Mouse (Mus musculus) myocyte (in vitro differentiated cells): ENCODE results near the gene Otop2.
A peak's percentile ranks its signal among the peaks of the same experiment; 100 is the strongest.

Experiments
- CEBPB ChIP-seq: IDR thresholded peaks from 2 replicates; pipeline ENCODE4 v1.6.1; 2011; ENCODE audit warnings: mild to moderate bottlenecking, moderate library complexity; ENCODE audit not compliant: poor library complexity, insufficient read depth, severe bottlenecking
- E2F4 ChIP-seq: IDR thresholded peaks from one replicate; pipeline ENCODE4 v1.6.1; 2011; ENCODE audit warnings: mild to moderate bottlenecking, control low read depth, moderate library complexity; ENCODE audit not compliant: insufficient read depth
- MAX ChIP-seq: IDR thresholded peaks from one replicate; pipeline ENCODE4 v1.6.1; 2011; ENCODE audit warnings: low read depth, mild to moderate bottlenecking, control low read depth
- MYOD1 ChIP-seq, 3 experiments: IDR thresholded peaks; one replicate each; pipeline ENCODE4 v1.6.1; 2011; ENCODE audit warnings: control low read depth in 2 of 3, low read depth in 2 of 3, mild to moderate bottlenecking in 2 of 3, moderate library complexity in 1 of 3; ENCODE audit not compliant: insufficient read length in 2 of 3, control insufficient read depth in 1 of 3
- MYOG ChIP-seq, 3 experiments: IDR thresholded peaks; one replicate each; pipeline ENCODE4 v1.6.1; 2011; ENCODE audit warnings: control low read depth in 2 of 3, low read depth in 2 of 3, mild to moderate bottlenecking in 2 of 3; ENCODE audit not compliant: insufficient read length in 2 of 3, control insufficient read depth in 1 of 3, insufficient read depth in 1 of 3
- POLR2A ChIP-seq: IDR thresholded peaks from one replicate; pipeline ENCODE4 v1.6.1; 2011; ENCODE audit warnings: low read depth, mild to moderate bottlenecking, control low read depth, moderate library complexity; ENCODE audit not compliant: insufficient read length
- POLR2AphosphoS2 ChIP-seq: IDR thresholded peaks from one replicate; pipeline ENCODE4 v1.6.1; 2011; ENCODE audit warnings: low read depth, control low read depth; ENCODE audit not compliant: insufficient read length
- REST ChIP-seq: IDR thresholded peaks from one replicate; pipeline ENCODE4 v1.6.1; 2011; ENCODE audit warnings: mild to moderate bottlenecking, control low read depth, moderate library complexity; ENCODE audit not compliant: insufficient read depth, insufficient read length
- SRF ChIP-seq: IDR thresholded peaks from one replicate; pipeline ENCODE4 v1.6.1; 2011; ENCODE audit warnings: low read depth; ENCODE audit not compliant: control insufficient read depth, insufficient read length
- TCF12 ChIP-seq: IDR thresholded peaks from one replicate; pipeline ENCODE4 v1.6.1; 2011; ENCODE audit warnings: mild to moderate bottlenecking, control low read depth; ENCODE audit not compliant: poor library complexity, insufficient read depth, severe bottlenecking
- TCF3 ChIP-seq: IDR thresholded peaks from one replicate; pipeline ENCODE4 v1.6.1; 2011; ENCODE audit warnings: low read depth, control low read depth; ENCODE audit not compliant: insufficient read length
- USF1 ChIP-seq: IDR thresholded peaks from one replicate; pipeline ENCODE4 v1.6.1; 2011; ENCODE audit warnings: low read depth, mild to moderate bottlenecking, control low read depth, moderate library complexity

DNA sequence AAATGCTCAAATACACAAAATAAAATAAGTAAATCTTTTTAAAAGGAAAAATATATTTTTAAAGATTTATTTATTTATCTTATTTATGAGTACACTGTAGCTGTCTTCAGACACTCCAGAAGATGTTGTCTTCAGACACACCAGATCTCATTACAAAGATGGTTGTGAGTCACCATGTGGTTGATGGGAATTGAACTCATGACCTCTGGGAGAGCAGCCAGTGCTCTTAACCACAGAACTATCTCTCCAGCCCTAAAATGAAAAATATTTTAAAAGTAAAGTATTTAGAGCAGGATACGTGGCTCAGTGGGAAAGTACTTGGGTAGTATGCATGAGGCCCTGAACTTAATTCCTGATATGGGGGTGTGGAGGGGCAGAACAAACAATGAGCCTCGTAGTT lies 5.6 kb upstream of the Otop2 start:
- TF ChIP-seq POLR2A (no peak), MYOG (IDR thresholded peaks at IDR 0.05; ENCODE audit: control insufficient read depth in 1 of 3, insufficient read depth in 1 of 3, insufficient read length in 2 of 3, low read depth in 2 of 3) (no peak), POLR2AphosphoS2 (no peak), SRF (no peak), MYOD1 (IDR thresholded peaks at IDR 0.05; ENCODE audit: control insufficient read depth in 1 of 3, insufficient read length in 2 of 3, low read depth in 2 of 3) (no peak), E2F4 (no peak), TCF12 (no peak), USF1 (peak; percentile 11), CEBPB (no peak), MAX (no peak), TCF3 (no peak), REST (no peak)
